Mouse (Mus musculus) CH12.LX (cell line): ENCODE results near the gene Slc25a45. TPM values are rescaled to one million over a fixed set of nuclear protein-coding genes. Genes with fewer than 3 reads are reported as not detected.

Source experiments
- DNase-seq: peaks from one replicate; pipeline ENCODE4 v3.0.0-alpha.2; 2013; ENCODE audit errors: extremely low read depth
- H3K27ac ChIP-seq: 2 replicates; pipeline ENCODE4 v1.5.1; 2012; ENCODE audit warnings: low read depth, mild to moderate bottlenecking, control low read depth, moderate library complexity; ENCODE audit not compliant: insufficient read depth
- H3K27me3 ChIP-seq: replicated peaks from 2 replicates; pipeline ENCODE3; 2012; ENCODE audit warnings: inconsistent platforms
- H3K36me3 ChIP-seq, 2 experiments: replicated peaks in 1 of 2; 2 replicates each; pipeline versions ENCODE3 to v1.6.1; 2012; ENCODE audit warnings: inconsistent platforms in 1 of 2, low read length in 1 of 2, mild to moderate bottlenecking in 1 of 2, mixed read lengths in 1 of 2, moderate library complexity in 1 of 2; ENCODE audit not compliant: control insufficient read depth in 1 of 2, insufficient read depth in 1 of 2
- H3K4me1 ChIP-seq, 2 experiments: 2 replicates each; pipeline ENCODE4 v1.6.1; 2012; ENCODE audit warnings: inconsistent platforms in 1 of 2, moderate library complexity in 1 of 2; ENCODE audit not compliant: insufficient read depth in 2 of 2, control insufficient read depth in 1 of 2
- H3K4me2 ChIP-seq: 2 replicates; pipeline ENCODE4 v1.6.1; 2012; ENCODE audit warnings: low read depth, mild to moderate bottlenecking, control low read depth; ENCODE audit not compliant: poor library complexity, insufficient read depth, severe bottlenecking
- H3K4me3 ChIP-seq, 3 experiments: fragments of 150-350 bp in 1 of 3; sonication (generic) in 1 of 3; replicated peaks in 1 of 3; 2 replicates each; pipeline versions ENCODE3 to v1.5.1; 2011 to 2012; ENCODE audit warnings: low read depth in 2 of 3, low read length in 2 of 3, mild to moderate bottlenecking in 2 of 3, moderate library complexity in 2 of 3, control low read depth in 1 of 3, improper control_type of control experiment in 1 of 3, inconsistent platforms in 1 of 3, mixed read lengths in 1 of 3; ENCODE audit not compliant: poor library complexity in 1 of 3
- H3K79me2 ChIP-seq: replicated peaks from 2 replicates; pipeline ENCODE4 v1.6.1; 2012; ENCODE audit warnings: mild to moderate bottlenecking, moderate library complexity; ENCODE audit not compliant: control insufficient read depth, poor library complexity, insufficient read depth, severe bottlenecking; ENCODE audit errors: extremely low read depth
- H3K9ac ChIP-seq: 2 replicates; pipeline ENCODE4 v1.6.1; 2012; ENCODE audit warnings: low read depth, mild to moderate bottlenecking, control low read depth, moderate library complexity; ENCODE audit not compliant: insufficient read depth
- H3K9me3 ChIP-seq: replicated peaks from 2 replicates; pipeline ENCODE3; 2012; ENCODE audit warnings: low read length, inconsistent platforms, mixed read lengths
- BHLHE40 ChIP-seq: IDR thresholded peaks from 2 replicates; pipeline ENCODE4 v1.6.1; 2011; ENCODE audit warnings: mild to moderate bottlenecking, low read depth, low read length, improper control_type of control experiment
- CHD1 ChIP-seq: IDR thresholded peaks from 2 replicates; pipeline ENCODE4 v1.6.1; 2012; ENCODE audit warnings: low read depth, low read length, improper control_type of control experiment, inconsistent platforms
- ELF1 ChIP-seq: IDR thresholded peaks from 2 replicates; pipeline ENCODE4 v1.6.1; 2014; ENCODE audit warnings: low read depth, mild to moderate bottlenecking, inconsistent platforms, low read length, improper control_type of control experiment
- EP300 ChIP-seq: IDR thresholded peaks from 2 replicates; pipeline ENCODE4 v1.6.1; 2011; ENCODE audit warnings: low read length, improper control_type of control experiment
- GABPA ChIP-seq: IDR thresholded peaks from 2 replicates; pipeline ENCODE4 v1.6.1; 2012; ENCODE audit warnings: low read depth, low read length, improper control_type of control experiment, inconsistent platforms; ENCODE audit not compliant: insufficient replicate concordance
- JUND ChIP-seq: conservative IDR thresholded peaks from 2 replicates; pipeline ENCODE4 v1.6.1; 2011; ENCODE audit warnings: low read depth, low read length, improper control_type of control experiment
- KAT2A ChIP-seq: IDR thresholded peaks from 2 replicates; pipeline ENCODE4 v1.6.1; 2012; ENCODE audit warnings: low read length, improper control_type of control experiment, inconsistent platforms; ENCODE audit not compliant: insufficient replicate concordance
- MAX ChIP-seq: IDR thresholded peaks from 2 replicates; pipeline ENCODE4 v1.6.1; 2011; ENCODE audit warnings: low read length, improper control_type of control experiment
- MXI1 ChIP-seq: IDR thresholded peaks from 2 replicates; pipeline ENCODE4 v1.6.1; 2011; ENCODE audit warnings: mild to moderate bottlenecking, low read depth, low read length, improper control_type of control experiment
- MYC ChIP-seq: IDR thresholded peaks from 2 replicates; pipeline ENCODE4 v1.6.1; 2011; ENCODE audit warnings: low read depth, mild to moderate bottlenecking, improper control_type of control experiment, low read length
- NELFE ChIP-seq: IDR thresholded peaks from 2 replicates; pipeline ENCODE4 v1.6.1; 2011; ENCODE audit warnings: low read depth, low read length, improper control_type of control experiment
- NRF1 ChIP-seq: IDR thresholded peaks from 2 replicates; pipeline ENCODE4 v1.6.1; 2014; ENCODE audit warnings: low read depth, mild to moderate bottlenecking, inconsistent platforms, low read length, improper control_type of control experiment, moderate library complexity
- POLR2A ChIP-seq: IDR thresholded peaks from 2 replicates; pipeline ENCODE4 v1.6.1; 2011; ENCODE audit warnings: low read depth, mild to moderate bottlenecking, improper control_type of control experiment, low read length
- POLR2AphosphoS2 ChIP-seq: IDR thresholded peaks from 2 replicates; pipeline ENCODE4 v1.6.1; 2011; ENCODE audit warnings: low read depth, low read length, improper control_type of control experiment
- RCOR1 ChIP-seq: conservative IDR thresholded peaks from 2 replicates; pipeline ENCODE4 v1.6.1; 2012; ENCODE audit warnings: low read depth, mild to moderate bottlenecking, inconsistent platforms, low read length, improper control_type of control experiment
- SMC3 ChIP-seq: IDR thresholded peaks from 2 replicates; pipeline ENCODE4 v1.6.1; 2011; ENCODE audit warnings: low read depth, low read length, improper control_type of control experiment
- TBP ChIP-seq: conservative IDR thresholded peaks from 2 replicates; pipeline ENCODE4 v1.6.1; 2011; ENCODE audit warnings: low read depth, low read length, improper control_type of control experiment
- TCF12 ChIP-seq: IDR thresholded peaks from 2 replicates; pipeline ENCODE4 v1.6.1; 2014; ENCODE audit warnings: low read depth, mild to moderate bottlenecking, inconsistent platforms, low read length, improper control_type of control experiment
- UBTF ChIP-seq: IDR thresholded peaks from 2 replicates; pipeline ENCODE4 v1.6.1; 2012; ENCODE audit warnings: low read depth, mild to moderate bottlenecking, inconsistent platforms, low read length, improper control_type of control experiment, moderate library complexity
- USF1 ChIP-seq: IDR thresholded peaks from 2 replicates; pipeline ENCODE4 v1.6.1; 2014; ENCODE audit warnings: low read depth, mild to moderate bottlenecking, inconsistent platforms, low read length, improper control_type of control experiment
- USF2 ChIP-seq: conservative IDR thresholded peaks from 2 replicates; pipeline ENCODE4 v1.6.1; 2011; ENCODE audit warnings: low read depth, low read length, improper control_type of control experiment
- ZC3H11A ChIP-seq: IDR thresholded peaks from 2 replicates; pipeline ENCODE4 v1.6.1; 2012; ENCODE audit warnings: low read depth, mild to moderate bottlenecking, inconsistent platforms, low read length, improper control_type of control experiment
- ZKSCAN1 ChIP-seq: IDR thresholded peaks from 2 replicates; pipeline ENCODE4 v1.6.1; 2012; ENCODE audit warnings: low read depth, inconsistent platforms, low read length, improper control_type of control experiment, borderline replicate concordance
- dilution Hi-C: fragments of 300-500 bp; cut with MboI; formaldehyde crosslinking; loops from 2 replicates; pipeline ENCODE4 v1.14.3; 2020; ENCODE audit warnings: low sequenced_read_pairs; ENCODE audit not compliant: extremely low pct_unique_long_range_greater_than_20kb, extremely low pct_ligation_motif_present
- in situ Hi-C: fragments of 300-500 bp; cut with MboI; formaldehyde crosslinking; loops from 3 replicates; pipeline ENCODE4 v1.14.3; 2019; ENCODE audit warnings: low sequenced_read_pairs, low pct_ligation_motif_present, low pct_unique_long_range_greater_than_20kb, mixed read lengths
- polyA plus RNA-seq: library from polyadenylated mRNA; unstranded; fragments of >175 nt; gene quantifications from 2 replicates; pipeline ENCODE4 v1.2.1, GENCODE M21; 2012; ENCODE audit warnings: low read depth; ENCODE audit not compliant: insufficient read length
- total RNA-seq, 2 experiments: library from RNA; depleted of rRNA; stranded (reverse); fragments of 300-350 nt in 1 of 2; fragments of >200 nt in 1 of 2; gene quantifications; 2 replicates each; pipeline ENCODE4 v1.2.3; 2012 to 2014

Slc25a45 gene
- total and polyA plus RNA-seq, 3 experiments: 22.7 to 33.0 (median 23.1) TPM

DNA sequence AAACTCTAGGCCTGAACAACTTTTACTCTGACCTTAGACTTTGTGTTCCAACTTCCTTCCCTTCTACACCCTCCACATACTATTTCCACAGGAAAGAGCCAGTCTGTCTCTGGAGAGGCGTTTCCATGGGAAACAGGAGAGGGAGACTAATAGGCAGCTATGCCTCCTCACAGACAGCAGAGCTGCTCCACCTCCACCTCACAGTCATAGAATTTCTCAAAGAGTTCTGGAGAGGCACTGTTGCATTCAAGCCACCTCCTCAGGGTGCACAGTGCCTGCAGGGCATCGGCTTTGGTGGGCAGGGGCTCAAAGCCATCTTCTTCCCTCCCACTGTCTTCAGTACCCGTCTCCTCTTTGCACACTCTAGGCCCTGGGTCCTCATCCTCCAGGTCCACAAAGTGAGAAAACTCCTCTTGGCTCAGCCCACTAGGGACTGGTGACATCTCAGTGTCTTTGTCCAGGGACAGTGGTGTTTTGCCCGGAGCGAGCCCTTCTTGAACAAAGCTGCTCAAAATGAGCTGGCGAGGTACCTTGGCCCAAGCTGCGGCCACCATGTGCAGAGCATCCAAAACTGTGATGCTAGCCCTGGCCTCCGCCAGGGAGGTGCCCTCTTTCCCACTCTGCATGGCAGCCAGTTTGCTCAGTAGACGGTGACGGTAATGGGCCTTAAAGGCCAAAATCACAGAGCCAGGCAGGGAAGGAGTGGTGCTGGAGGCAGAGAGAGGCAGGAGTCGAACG, 14.1 kb downstream of the Slc25a45 start:
- no peak for DNase-seq
- H3K36me3 ChIP-seq: peaks cover 8 to 63% of the 10 kb centered on the region in 2 experiments
- no peak overlapping the region for H3K27ac ChIP-seq
- H3K4me3 ChIP-seq: no peak overlapping the region
- no peak overlapping the region for H3K4me2 ChIP-seq
- no peaks in the 10 kb centered on the region for H3K27me3 ChIP-seq
- H3K9me3 ChIP-seq: no peaks in the 10 kb centered on the region
- dilution Hi-C loops: no loop called here
- H3K4me1 ChIP-seq: peaks cover 2 to 13% of the 10 kb centered on the region in 2 experiments; a peak in 1 of 4 replicates
- in situ Hi-C loops: no loop called here
- H3K9ac ChIP-seq: no peak overlapping the region
- TF ChIP-seq MYC: no peak
- TF ChIP-seq, all 38 proteins: peak for 0
- no peaks in the 10 kb centered on the region for H3K79me2 ChIP-seq

DNA sequence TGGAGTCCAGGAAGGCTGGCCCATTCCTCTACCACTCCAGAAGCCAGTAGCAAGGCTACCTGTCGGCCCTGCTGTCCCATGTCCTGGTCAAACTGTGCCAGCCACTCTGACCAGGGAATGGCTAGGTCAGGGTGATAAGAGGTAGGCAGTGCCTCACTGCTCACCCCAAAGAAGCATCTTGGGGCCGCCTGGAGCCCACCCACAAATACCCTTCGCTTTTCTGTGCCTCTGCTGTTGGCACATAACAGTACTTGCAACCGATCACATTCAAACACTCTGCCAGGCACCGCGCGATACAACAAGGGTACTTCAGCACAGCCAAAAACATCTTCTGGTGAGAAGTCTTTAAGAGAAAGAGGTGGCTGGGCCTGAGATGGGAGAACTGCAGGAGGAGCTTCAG, 14.7 kb downstream of the Slc25a45 start:
- DNase-seq: no peak
- H3K27me3 ChIP-seq: no peaks in the 10 kb centered on the region
- dilution Hi-C loops: no loop called here
- no peak overlapping the region for H3K27ac ChIP-seq
- no peak overlapping the region for H3K4me3 ChIP-seq
- no peak for TF ChIP-seq MAX
- TF ChIP-seq NRF1: no peak
- no peak for TF ChIP-seq SMC3
- no peak for TF ChIP-seq EP300
- H3K79me2 ChIP-seq: no peaks in the 10 kb centered on the region
- no peak overlapping the region for H3K9ac ChIP-seq
- in situ Hi-C loops: no loop called here
- peaks cover 10 to 60% of the 10 kb centered on the region in 2 experiments for H3K36me3 ChIP-seq
- peaks cover 2 to 13% of the 10 kb centered on the region in 2 experiments; a peak in 1 of 4 replicates for H3K4me1 ChIP-seq
- no peaks in the 10 kb centered on the region for H3K9me3 ChIP-seq
- no peak overlapping the region for H3K4me2 ChIP-seq

DNA sequence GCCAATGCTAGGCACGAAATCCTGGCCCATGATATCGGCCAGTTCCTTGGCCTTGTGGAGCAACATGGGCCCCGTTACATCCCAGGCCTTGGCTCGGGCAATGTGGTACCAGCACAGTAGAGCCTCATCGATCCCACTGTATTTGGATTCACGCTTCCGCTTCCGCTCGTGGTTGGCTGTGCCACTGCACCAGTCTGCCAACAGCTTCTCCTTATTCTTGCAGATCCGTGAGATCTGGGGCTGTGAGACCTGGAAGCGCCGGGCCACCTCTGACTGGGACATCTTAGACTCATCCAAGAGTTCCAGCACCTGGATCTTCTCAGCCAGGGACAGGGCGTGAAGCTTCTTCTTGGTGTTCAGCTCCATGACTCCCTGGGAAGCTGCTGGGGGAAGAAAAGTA, 15.1 kb downstream of the Slc25a45 start:
- no peaks in the 10 kb centered on the region for H3K9me3 ChIP-seq
- dilution Hi-C loops (no loop called here), in situ Hi-C loops (no loop called here)
- no peaks in the 10 kb centered on the region for H3K27me3 ChIP-seq
- H3K9ac ChIP-seq: no peak overlapping the region
- no peak overlapping the region for H3K4me2 ChIP-seq
- TF ChIP-seq RCOR1 (no peak), ZC3H11A (no peak), CHD1 (no peak), BHLHE40 (no peak), UBTF (no peak), ZKSCAN1 (no peak), TCF12 (no peak), JUND (no peak), POLR2A (no peak), POLR2AphosphoS2 (no peak), USF2 (no peak), EP300 (no peak), USF1 (no peak), MXI1 (no peak), ELF1 (no peak), GABPA (no peak), KAT2A (no peak), NELFE (no peak), TBP (no peak)
- peaks cover 10 to 59% of the 10 kb centered on the region in 2 experiments for H3K36me3 ChIP-seq
- H3K79me2 ChIP-seq: no peaks in the 10 kb centered on the region
- no peak for DNase-seq
- H3K4me3 ChIP-seq: no peak overlapping the region
- no peak overlapping the region for H3K27ac ChIP-seq
- peaks cover 2 to 17% of the 10 kb centered on the region in 2 experiments; a peak in 2 of 4 replicates for H3K4me1 ChIP-seq
